Mouse (Mus musculus) heart, embryonic 13.5 days (tissue): ENCODE measurements around the gene Sesn1. TPM values are rescaled to one million over a fixed set of nuclear protein-coding genes. Genes with fewer than 3 reads are reported as not detected.
"Not testable (repeated sequence)": the region's sequence is repeated elsewhere in the genome, so short reads cannot be mapped to it uniquely, and the experiment has no call there.

ENCODE experiments used
- ATAC-seq: fragments of 200-750 bp; cut with Nextera tagmentation; 2 replicates; pipeline ENCODE4 v1.8.0; 2017; ENCODE audit warnings: moderate TSS enrichment; ENCODE audit not compliant: insufficient number of reproducible peaks, low FRiP score, low TSS enrichment; ENCODE audit errors: extremely low read depth
- H3K27ac ChIP-seq: fragments of 300-500 bp; sonication (generic); replicated peaks from 2 replicates; pipeline ENCODE4 v1.5.1; 2015; ENCODE audit warnings: moderate library complexity, mild to moderate bottlenecking, inconsistent platforms
- H3K27me3 ChIP-seq: fragments of 300-500 bp; sonication (generic); replicated peaks from 2 replicates; pipeline ENCODE4 v1.6.1; 2015; ENCODE audit warnings: mild to moderate bottlenecking, inconsistent platforms
- H3K36me3 ChIP-seq: fragments of 300-500 bp; sonication (generic); 2 replicates; pipeline ENCODE4 v1.6.1; 2015; ENCODE audit warnings: mild to moderate bottlenecking, inconsistent platforms
- H3K4me1 ChIP-seq: fragments of 300-500 bp; sonication (generic); 2 replicates; pipeline ENCODE4 v1.6.1; 2015; ENCODE audit warnings: inconsistent platforms
- H3K4me2 ChIP-seq: fragments of 300-500 bp; sonication (generic); 2 replicates; pipeline ENCODE4 v1.6.1; 2015; ENCODE audit warnings: inconsistent platforms, mild to moderate bottlenecking, moderate library complexity
- H3K4me3 ChIP-seq: fragments of 300-500 bp; sonication (generic); 2 replicates; pipeline ENCODE4 v1.5.1; 2015; ENCODE audit warnings: moderate library complexity, mild to moderate bottlenecking, inconsistent platforms
- H3K9ac ChIP-seq: fragments of 300-500 bp; sonication (generic); 2 replicates; pipeline ENCODE4 v1.6.1; 2015; ENCODE audit warnings: inconsistent platforms, mild to moderate bottlenecking, moderate library complexity
- H3K9me3 ChIP-seq: fragments of 300-500 bp; sonication (generic); 2 replicates; pipeline ENCODE4 v1.6.1; 2016; ENCODE audit warnings: inconsistent platforms
- WGBS: fragments of 180-500 bp; shearing (Covaris S2); methylation state at CpG from one replicate; pipeline ENCODE4 v1.1.7; 2015; ENCODE audit warnings: mixed read lengths; 5-methylcytosine and 5-hydroxymethylcytosine counted together
- polyA plus RNA-seq: library from polyadenylated mRNA; unstranded; fragments of >200 nt; fragmentation: Nextera tagmentation; extraction: Ambion mirVana; gene quantifications from 2 replicates; pipeline ENCODE4 v1.2.1, GENCODE M21; 2015

Sesn1 gene
- polyA plus RNA-seq, 1 experiment from 2014 or later = 28.5 TPM

DNA sequence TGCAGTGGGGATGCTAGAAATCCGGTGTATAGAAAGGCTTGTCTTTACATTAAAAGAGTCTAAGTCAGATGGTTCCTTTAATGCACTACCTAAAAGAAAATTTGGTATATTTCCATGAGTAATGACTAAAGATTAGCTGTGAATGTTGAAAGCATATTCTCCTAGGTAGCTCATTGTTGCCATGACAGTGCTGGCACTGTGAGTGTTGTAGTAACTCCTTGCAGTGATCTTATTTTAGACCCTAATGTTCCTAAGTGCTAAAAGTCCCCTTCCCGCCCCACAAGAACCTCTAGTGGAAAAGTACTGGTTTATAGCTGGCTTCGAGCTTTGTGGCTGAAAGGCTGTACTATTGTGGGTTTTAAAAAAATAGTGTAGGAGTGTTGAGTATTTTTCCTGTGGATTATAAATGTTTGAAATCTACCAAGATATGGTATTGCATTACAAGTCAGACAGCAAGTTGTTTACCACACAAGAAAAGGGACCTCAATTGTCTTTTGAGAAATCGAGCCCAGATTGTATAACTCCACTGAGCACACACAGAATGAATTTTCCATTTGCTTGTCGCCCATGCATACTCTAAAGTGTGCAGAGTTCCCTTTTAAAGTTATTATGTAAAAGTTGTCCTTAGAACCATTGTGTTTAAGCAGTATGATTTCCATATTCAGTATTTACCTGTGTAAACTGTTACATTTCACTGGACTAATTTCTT, 13.0 kb downstream of the Sesn1 start:
- ATAC-seq = no peak
- H3K9me3 ChIP-seq = no peaks in the 10 kb centered on the region
- H3K36me3 ChIP-seq = no peaks in the 10 kb centered on the region
- no peaks in the 10 kb centered on the region for H3K27me3 ChIP-seq
- H3K27ac ChIP-seq = 0 out of 2 replicates have a peak overlapping the region, but pooled peaks have one; percentile 33
- H3K9ac ChIP-seq = no peak overlapping the region
- WGBS = 71% methylated on average over 5 of the region's 5 CpGs
- no peak overlapping the region for H3K4me3 ChIP-seq
- peaks cover 25% of the 10 kb centered on the region for H3K4me1 ChIP-seq
- H3K4me2 ChIP-seq = no peak overlapping the region

DNA sequence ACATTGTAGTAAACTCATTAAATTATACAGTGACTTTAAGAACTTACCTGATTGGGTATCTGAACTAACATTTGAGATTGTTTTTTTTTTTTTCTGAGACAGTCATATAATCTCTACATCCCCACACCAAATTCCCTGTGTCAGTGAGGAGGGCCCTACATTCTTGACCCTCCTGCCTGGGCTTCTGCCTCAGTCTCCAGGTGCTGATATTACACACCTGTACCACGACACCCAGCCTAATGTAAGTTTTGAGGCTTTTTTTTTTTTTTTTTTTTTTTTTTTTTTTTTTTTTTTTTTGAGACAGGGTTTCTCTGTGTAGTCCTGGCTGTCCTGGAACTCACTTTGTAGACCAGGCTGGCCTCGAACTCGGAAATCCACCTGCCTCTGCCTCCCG, 13.5 kb downstream of the Sesn1 start:
- H3K4me3 ChIP-seq, H3K27me3 ChIP-seq, H3K9ac ChIP-seq, H3K4me2 ChIP-seq, H3K27ac ChIP-seq, ATAC-seq, H3K36me3 ChIP-seq, H3K9me3 ChIP-seq: not testable (repeated sequence)
- peaks cover 30% of the 10 kb centered on the region for H3K4me1 ChIP-seq
- WGBS = 93% methylated on average over 4 of the region's 4 CpGs

DNA sequence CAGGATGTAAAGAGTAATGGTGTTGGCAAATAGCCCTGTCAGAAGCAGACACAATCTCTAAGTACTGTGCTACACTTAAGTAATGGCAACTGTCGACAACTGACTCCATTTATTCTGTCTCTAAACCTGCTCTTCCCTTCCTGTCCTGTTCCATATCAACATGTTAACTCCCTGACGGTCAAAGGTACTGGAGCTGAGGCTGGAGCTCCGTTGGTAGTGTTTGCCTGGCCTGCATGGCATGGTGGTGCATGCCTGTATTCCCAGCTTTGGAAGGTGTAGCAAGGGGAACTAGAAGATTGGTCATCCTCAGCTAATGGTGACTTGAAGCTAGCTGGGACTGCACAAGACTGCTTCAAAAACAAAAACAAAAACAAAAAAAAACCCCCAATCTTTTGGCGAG, 14.2 kb downstream of the Sesn1 start:
- H3K27ac ChIP-seq = peak overlapping the region; percentile 50
- no peaks in the 10 kb centered on the region for H3K36me3 ChIP-seq
- no peak overlapping the region for H3K9ac ChIP-seq
- H3K27me3 ChIP-seq = no peaks in the 10 kb centered on the region
- 35% methylated on average over 4 of the region's 4 CpGs for WGBS
- no peak overlapping the region for H3K4me3 ChIP-seq
- ATAC-seq = no peak
- H3K4me2 ChIP-seq = no peak overlapping the region
- no peaks in the 10 kb centered on the region for H3K9me3 ChIP-seq
- H3K4me1 ChIP-seq = peaks cover 36% of the 10 kb centered on the region

DNA sequence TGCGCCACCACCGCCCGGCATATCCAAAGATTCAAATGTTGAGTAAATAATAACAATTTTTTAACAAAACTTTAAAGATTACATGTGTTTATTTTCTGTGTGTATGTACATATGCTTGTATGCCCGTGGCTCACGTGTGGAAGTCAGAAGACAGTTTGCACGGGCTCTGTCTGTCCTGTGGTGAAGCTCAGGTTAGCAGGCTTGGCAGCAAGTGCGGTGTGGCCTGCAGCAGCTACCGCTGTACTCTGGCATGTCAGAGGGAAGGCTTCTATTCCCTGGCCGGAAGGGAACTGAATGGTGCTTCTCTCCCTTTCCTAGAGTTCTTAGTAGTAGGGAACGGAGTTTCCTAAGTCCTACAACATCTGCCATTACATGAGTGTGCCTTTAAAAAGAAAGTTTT, 15.3 kb downstream of the Sesn1 start:
- Histone ChIP-seq H3K4me1 (peaks cover 32% of the 10 kb centered on the region), H3K9ac (no peak overlapping the region), H3K36me3 (no peaks in the 10 kb centered on the region), H3K27me3 (no peaks in the 10 kb centered on the region), H3K27ac (no peak overlapping the region), H3K4me3 (no peak overlapping the region), H3K4me2 (no peak overlapping the region), H3K9me3 (no peaks in the 10 kb centered on the region)
- no peak for ATAC-seq
- 81% methylated on average over 10 of the region's 10 CpGs for WGBS

DNA sequence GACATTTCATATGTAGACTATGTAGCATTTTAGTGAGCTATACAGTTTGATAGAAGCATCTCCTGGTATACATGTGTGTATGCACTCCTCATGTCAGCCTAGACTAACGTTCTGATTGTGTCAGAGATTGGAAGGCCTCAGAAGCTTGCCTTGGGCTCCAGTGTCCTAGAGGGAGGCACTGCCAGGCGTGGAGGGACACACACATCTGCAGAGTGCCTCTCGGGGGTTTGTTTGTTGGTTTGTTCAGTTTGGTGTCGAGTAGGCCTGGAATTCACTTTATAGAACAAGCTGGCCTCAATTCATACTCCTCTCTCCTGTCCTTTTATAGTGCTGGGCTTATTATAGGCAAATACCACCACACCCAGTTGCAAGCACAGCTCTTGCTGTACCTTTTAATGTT, 16.3 kb downstream of the Sesn1 start:
- Histone ChIP-seq H3K27ac (no peak overlapping the region), H3K9me3 (no peaks in the 10 kb centered on the region), H3K36me3 (no peaks in the 10 kb centered on the region), H3K27me3 (no peaks in the 10 kb centered on the region), H3K4me3 (no peak overlapping the region), H3K4me1 (peaks cover 38% of the 10 kb centered on the region), H3K9ac (no peak overlapping the region), H3K4me2 (no peak overlapping the region)
- WGBS = 79% methylated on average over 4 of the region's 4 CpGs
- ATAC-seq = no peak

DNA sequence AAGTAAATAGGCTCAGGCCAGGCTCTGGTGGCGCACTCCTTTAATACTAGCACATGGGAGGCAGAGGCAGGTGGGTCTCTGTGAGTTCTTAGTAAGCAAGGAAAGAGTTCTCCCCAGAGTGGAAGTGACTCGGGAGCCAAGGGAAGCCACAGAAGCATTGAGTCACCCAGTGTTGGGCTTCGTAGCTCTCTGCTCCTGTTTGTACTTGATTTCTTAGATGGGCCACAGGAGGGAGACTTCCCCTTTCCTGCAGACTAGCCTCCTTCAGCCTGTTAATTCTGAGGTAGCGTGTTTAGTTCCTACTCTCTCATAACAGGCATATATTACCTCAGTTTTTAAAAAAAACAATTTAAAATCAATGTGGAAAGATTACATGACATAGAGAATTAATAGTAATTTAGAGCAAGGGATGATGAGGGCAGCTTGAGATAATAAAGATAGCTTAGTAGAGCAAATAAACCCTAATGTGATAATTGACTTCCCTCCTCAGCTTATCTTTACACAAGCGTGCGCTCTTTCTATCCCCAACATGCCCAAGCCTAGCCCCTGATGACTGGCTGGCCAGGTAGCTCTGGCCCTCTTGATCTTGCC, 16.9 kb downstream of the Sesn1 start:
- H3K27ac ChIP-seq = no peak overlapping the region
- no peak overlapping the region for H3K9ac ChIP-seq
- H3K4me3 ChIP-seq = no peak overlapping the region
- H3K9me3 ChIP-seq = no peaks in the 10 kb centered on the region
- no peak for ATAC-seq
- WGBS = 80% methylated on average over 6 of the region's 6 CpGs
- no peak overlapping the region for H3K4me2 ChIP-seq
- no peaks in the 10 kb centered on the region for H3K36me3 ChIP-seq
- H3K27me3 ChIP-seq = no peaks in the 10 kb centered on the region
- peaks cover 40% of the 10 kb centered on the region for H3K4me1 ChIP-seq

DNA sequence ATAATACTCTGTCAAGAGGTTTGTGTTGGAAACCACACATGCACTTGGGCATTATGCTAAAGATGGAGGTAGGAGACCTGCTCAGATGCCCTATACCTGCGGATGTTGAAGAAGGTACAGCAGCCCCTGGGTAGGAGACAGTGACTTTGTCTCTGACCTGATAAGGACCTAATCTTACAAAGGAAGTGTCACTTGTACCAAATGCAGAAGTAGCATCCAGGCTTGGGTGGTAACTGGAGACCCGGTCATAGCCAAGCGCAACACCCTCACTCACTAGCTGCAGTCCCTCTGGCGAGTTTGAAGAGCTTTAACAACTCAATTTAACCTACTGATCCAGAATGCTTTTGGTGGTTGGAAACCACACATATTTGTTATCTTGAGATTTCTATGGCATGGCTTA, 18.0 kb downstream of the Sesn1 start:
- 86% methylated on average over 4 of the region's 4 CpGs for WGBS
- peaks cover 34% of the 10 kb centered on the region for H3K4me1 ChIP-seq
- H3K4me2 ChIP-seq = no peak overlapping the region
- no peak for ATAC-seq
- no peak overlapping the region for H3K4me3 ChIP-seq
- H3K9ac ChIP-seq = no peak overlapping the region
- H3K36me3 ChIP-seq = no peaks in the 10 kb centered on the region
- H3K27me3 ChIP-seq = no peaks in the 10 kb centered on the region
- no peaks in the 10 kb centered on the region for H3K9me3 ChIP-seq
- no peak overlapping the region for H3K27ac ChIP-seq

DNA sequence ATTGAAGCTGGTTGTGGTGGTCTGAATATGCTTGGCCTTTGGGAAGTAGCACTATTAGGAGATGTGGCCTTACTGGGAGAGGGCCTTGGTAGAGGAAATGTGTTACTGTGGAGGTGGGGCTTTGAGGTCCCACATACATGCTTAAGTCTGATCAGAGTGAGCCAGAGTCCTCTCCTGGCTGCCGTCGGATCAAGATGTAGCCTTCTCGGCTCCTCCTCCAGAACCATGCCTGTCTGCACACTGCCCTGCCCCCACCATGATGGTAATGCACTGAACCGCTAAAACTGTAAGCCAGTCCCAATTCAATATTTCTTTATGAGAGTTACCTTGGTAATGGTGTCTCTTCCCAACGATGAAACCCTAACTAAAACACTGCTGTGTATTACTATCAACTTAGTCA, 19.5 kb downstream of the Sesn1 start:
- H3K27me3 ChIP-seq = no peaks in the 10 kb centered on the region
- H3K27ac ChIP-seq = no peak overlapping the region
- ATAC-seq = no peak
- peaks cover 27% of the 10 kb centered on the region for H3K4me1 ChIP-seq
- WGBS = 82% methylated on average over 5 of the region's 5 CpGs
- no peaks in the 10 kb centered on the region for H3K9me3 ChIP-seq
- H3K4me2 ChIP-seq = no peak overlapping the region
- no peak overlapping the region for H3K4me3 ChIP-seq
- no peaks in the 10 kb centered on the region for H3K36me3 ChIP-seq
- H3K9ac ChIP-seq = no peak overlapping the region

DNA sequence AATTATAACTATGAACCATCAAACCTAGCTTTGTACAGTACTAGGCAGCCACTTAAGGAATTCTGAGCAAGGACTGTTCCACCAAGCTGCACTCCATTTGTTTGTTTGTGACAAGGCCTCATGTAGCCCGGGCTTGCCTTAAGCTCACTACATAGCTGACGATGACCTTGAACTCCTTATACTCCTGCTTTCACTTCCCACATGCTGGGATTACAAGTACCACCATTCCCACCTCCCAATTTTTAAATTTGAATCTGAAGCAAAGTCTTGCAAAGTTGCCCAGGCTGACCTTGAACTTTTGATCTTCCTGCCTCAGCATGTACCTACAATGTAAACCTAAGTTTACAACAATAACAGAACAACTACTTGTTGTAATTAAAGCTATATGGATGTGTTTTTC, 20.2 kb downstream of the Sesn1 start:
- no peak overlapping the region for H3K4me2 ChIP-seq
- H3K4me1 ChIP-seq = peaks cover 25% of the 10 kb centered on the region
- no peaks in the 10 kb centered on the region for H3K27me3 ChIP-seq
- no peak overlapping the region for H3K27ac ChIP-seq
- no peak overlapping the region for H3K9ac ChIP-seq
- H3K9me3 ChIP-seq = no peaks in the 10 kb centered on the region; the same call in 1 of the 2 replicates
- no peak overlapping the region for H3K4me3 ChIP-seq
- no peak for ATAC-seq
- no peaks in the 10 kb centered on the region for H3K36me3 ChIP-seq
- WGBS = 81% methylated on average over 2 of the region's 2 CpGs

DNA sequence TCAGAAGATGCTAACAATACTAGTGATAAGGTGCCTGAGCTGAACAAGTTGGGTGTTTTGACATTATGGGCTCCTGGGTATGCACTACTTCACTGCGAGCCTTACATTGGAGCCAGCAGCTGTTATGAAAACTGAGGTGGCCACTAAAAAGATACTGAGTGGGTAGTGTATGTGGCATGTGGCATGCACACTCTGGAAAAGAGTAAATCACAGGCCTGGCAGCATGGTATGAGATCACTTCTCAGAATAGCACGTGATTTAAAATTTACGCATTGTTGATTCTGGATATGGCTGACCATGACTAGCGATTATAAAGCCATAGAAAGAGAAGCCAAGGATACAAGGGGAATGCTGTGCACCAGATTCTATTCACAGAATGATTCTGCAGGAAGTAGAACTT, 20.7 kb downstream of the Sesn1 start:
- H3K9me3 ChIP-seq = no peaks in the 10 kb centered on the region; the same call in 1 of the 2 replicates
- peak overlapping the region; percentile 49 for H3K27ac ChIP-seq
- H3K4me3 ChIP-seq = no peak overlapping the region
- peaks cover 25% of the 10 kb centered on the region for H3K4me1 ChIP-seq
- no peak for ATAC-seq
- no peaks in the 10 kb centered on the region for H3K27me3 ChIP-seq
- H3K4me2 ChIP-seq = no peak overlapping the region
- WGBS = 48% methylated on average over 4 of the region's 4 CpGs
- H3K36me3 ChIP-seq = no peaks in the 10 kb centered on the region
- H3K9ac ChIP-seq = no peak overlapping the region

DNA sequence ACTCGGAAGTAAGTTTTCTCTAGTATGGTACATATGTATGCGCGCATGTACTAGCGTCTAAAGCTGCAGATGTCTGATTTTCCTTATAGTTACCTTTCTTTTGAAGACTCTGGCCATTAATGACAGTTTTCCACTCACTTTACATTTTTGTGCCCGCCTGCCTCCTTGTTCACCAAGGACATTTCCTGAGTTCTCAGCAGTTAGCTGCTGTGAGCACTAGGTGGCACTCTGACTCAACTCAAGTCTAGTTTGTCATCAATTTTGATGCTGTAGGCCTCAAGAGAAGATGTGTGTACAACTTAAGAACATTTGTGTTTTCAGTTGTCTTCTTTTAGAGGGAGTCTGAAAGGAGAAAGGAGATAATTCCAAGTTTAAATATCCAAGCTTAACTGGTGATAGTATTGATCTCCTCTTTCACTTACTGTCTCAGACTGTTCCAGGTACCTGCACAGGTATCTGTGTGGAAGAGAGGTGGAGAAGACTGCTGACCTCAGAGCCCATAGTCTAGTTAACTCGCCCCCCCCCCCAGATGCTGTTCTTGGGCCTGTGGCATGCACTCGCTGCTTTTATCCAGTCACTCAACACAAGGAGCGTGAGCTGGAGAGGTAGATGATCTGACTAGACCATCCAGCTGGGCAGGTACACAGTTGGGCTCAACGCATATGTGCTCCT, 21.3 kb downstream of the Sesn1 start:
- no peak overlapping the region for H3K9ac ChIP-seq
- peak overlapping the region; percentile 49 for H3K27ac ChIP-seq
- ATAC-seq = no peak

More for the DNA sequence above, 21.3 kb downstream of the Sesn1 start:
- H3K4me1 ChIP-seq = peaks cover 25% of the 10 kb centered on the region
- H3K36me3 ChIP-seq = no peaks in the 10 kb centered on the region
- H3K4me2 ChIP-seq = no peak overlapping the region
- no peaks in the 10 kb centered on the region; the same call in 1 of the 2 replicates for H3K9me3 ChIP-seq
- no peak overlapping the region for H3K4me3 ChIP-seq
- WGBS = 50% methylated on average over 9 of the region's 9 CpGs
- H3K27me3 ChIP-seq = no peaks in the 10 kb centered on the region
